Mouse (Mus musculus) CH12.LX (cell line): ENCODE data around the gene Mta2.

Source experiments
- HCFC1 ChIP-seq: IDR thresholded peaks from 2 replicates; pipeline ENCODE4 v1.6.1; 2012; ENCODE audit warnings: low read depth, mild to moderate bottlenecking, inconsistent platforms, low read length, improper control_type of control experiment
- POLR2A ChIP-seq: IDR thresholded peaks from 2 replicates; pipeline ENCODE4 v1.6.1; 2011; ENCODE audit warnings: low read depth, mild to moderate bottlenecking, improper control_type of control experiment, low read length
- TBP ChIP-seq: conservative IDR thresholded peaks from 2 replicates; pipeline ENCODE4 v1.6.1; 2011; ENCODE audit warnings: low read depth, low read length, improper control_type of control experiment

GRCm38 (mm10) chr19:8940526-8941133 is 1.0 kb upstream of the Mta2 start:
- TF ChIP-seq TBP (no peak), HCFC1 (no peak), POLR2A (no peak)
